Mouse (Mus musculus): ENCODE results near the gene Ubtfl1.
"Not testable (repeated sequence)": the region's sequence is repeated elsewhere in the genome, so short reads cannot be mapped to it uniquely, and the experiment has no call there.

GRCm38 (mm10) chr9:18373026-18373425 is 31.2 kb upstream of the Ubtfl1 start:
- TF ChIP-seq FLI1 (IDR thresholded peaks at IDR 0.05; ENCODE audit: low read length); GATA1 (IDR thresholded peaks at IDR 0.05; ENCODE audit: borderline replicate concordance, low read length): not testable (repeated sequence)
